Comparison of ENCODE assay signal across 18 mouse cellular contexts in genomic region chr19:25022766-25023165, GRCm38 (mm10). TPM values are rescaled to one million over a fixed set of nuclear protein-coding genes. Genes with fewer than 3 reads are reported as not detected.
DNase-seq lines count a peak whose midpoint lies in the region; ATAC-seq and TF ChIP-seq lines count a peak whose summit lies in the region.
"Had no signal": no experiment of that assay in that cellular context is flagged by ENCODE, and none has a peak within 500 bp of the region (broad histone marks: within the 10 kb centered on the region; RNA-seq: fewer than 3 reads in every experiment).

No protein-coding gene starts in this region.

- H3K4me3 ChIP-seq in CH12.LX (replicated peaks in 1 of 3; ENCODE audit: low read depth in 2 of 3, low read length in 2 of 3, poor library complexity in 1 of 3) = no peak overlapping the region
- no peak overlapping the region for H3K4me3 ChIP-seq in heart, embryonic 11.5 days (ENCODE audit: low read depth, low read length)
- H3K4me3 ChIP-seq: embryonic facial prominence, embryonic 10.5 days; forebrain, embryonic 13.5 days; heart, embryonic 12.5 days; hindbrain, embryonic 10.5 days; intestine, embryonic 15.5 days had no signal

- no peak for TF ChIP-seq CTCF in CH12.LX (conservative IDR thresholded peaks at IDR 0.05 in 1 of 2, IDR thresholded peaks at IDR 0.05 in 1 of 2; ENCODE audit: low read depth in 2 of 2, low read length in 2 of 2)

- no peak overlapping the region for H3K9ac ChIP-seq in CH12.LX (ENCODE audit: insufficient read depth, low read depth)
- H3K9ac ChIP-seq in heart, embryonic 11.5 days (ENCODE audit: low read depth, low read length) = no peak overlapping the region
- H3K9ac ChIP-seq: forebrain, embryonic 13.5 days; forebrain, postnatal 0 days; heart, embryonic 12.5 days; hindbrain, embryonic 14.5 days; intestine, embryonic 15.5 days had no signal

- no peak for TF ChIP-seq POLR2A in CH12.LX (IDR thresholded peaks at IDR 0.05; ENCODE audit: low read depth, low read length)

- in situ Hi-C loops in CH12.LX (cut with MboI; ENCODE audit: low pct_ligation_motif_present, low pct_unique_long_range_greater_than_20kb, low sequenced_read_pairs) = no loop called here

- peak; percentile 34 for DNase-seq in thymus, postnatal 0 days (ENCODE audit: low spot score)
- no peak for DNase-seq in thymus, adult 18-20 months
- DNase-seq in 416B (ENCODE audit: low read depth) = peak; percentile 57
- no peak for DNase-seq in CH12.LX (ENCODE audit: extremely low read depth)
- DNase-seq in left cerebral cortex, adult 9 months (ENCODE audit: low spot score in 2 of 2) = no peak
- DNase-seq: adrenal gland, postnatal 10 days; B cell, adult 2 months; cerebellum, adult 2 months; cerebellum, postnatal 10 days; forebrain, postnatal 0 days; gastrocnemius, postnatal 14 days had no signal

- 82% methylated on average over 6 of the region's 6 CpGs for WGBS in heart, embryonic 11.5 days (ENCODE audit: insufficient replicate concordance)

- peaks cover 3 to 11% of the 10 kb centered on the region in 2 experiments; a peak in 3 of 4 replicates for H3K4me1 ChIP-seq in CH12.LX (ENCODE audit: control insufficient read depth in 1 of 2, insufficient read depth in 2 of 2)
- H3K4me1 ChIP-seq in heart, embryonic 11.5 days (ENCODE audit: control insufficient read depth, insufficient read depth, low read length) = no peaks in the 10 kb centered on the region
- H3K4me1 ChIP-seq: embryonic facial prominence, embryonic 10.5 days; forebrain, embryonic 13.5 days; heart, embryonic 12.5 days; hindbrain, embryonic 10.5 days; intestine, embryonic 15.5 days had no signal

- no peak overlapping the region for H3K4me2 ChIP-seq in CH12.LX (ENCODE audit: insufficient read depth, low read depth, poor library complexity, severe bottlenecking)
- no peak overlapping the region for H3K4me2 ChIP-seq in heart, embryonic 11.5 days
- H3K4me2 ChIP-seq: forebrain, embryonic 13.5 days; heart, embryonic 12.5 days; hindbrain, embryonic 14.5 days; intestine, embryonic 15.5 days had no signal

- TF ChIP-seq EP300 in CH12.LX (IDR thresholded peaks at IDR 0.05; ENCODE audit: low read length) = no peak

- no peak overlapping the region for H3K27ac ChIP-seq in CH12.LX (ENCODE audit: insufficient read depth, low read depth)
- H3K27ac ChIP-seq in heart, embryonic 11.5 days (ENCODE audit: low read depth, low read length) = no peak overlapping the region
- H3K27ac ChIP-seq: embryonic facial prominence, embryonic 10.5 days; forebrain, embryonic 13.5 days; hindbrain, embryonic 10.5 days; hindbrain, embryonic 14.5 days; intestine, embryonic 15.5 days had no signal

- H3K27me3 ChIP-seq in CH12.LX (replicated peaks) = no peaks in the 10 kb centered on the region
- no peaks in the 10 kb centered on the region for H3K27me3 ChIP-seq in heart, embryonic 11.5 days (ENCODE audit: control insufficient read depth, insufficient read depth, low read length)
- H3K27me3 ChIP-seq: forebrain, embryonic 13.5 days; heart, embryonic 12.5 days; intestine, embryonic 15.5 days had no signal

- ATAC-seq in heart, embryonic 11.5 days (replicated peaks; ENCODE audit: insufficient number of reproducible peaks, low FRiP score, low TSS enrichment) = no peak
- ATAC-seq: forebrain, embryonic 13.5 days; forebrain, postnatal 0 days; intestine, embryonic 15.5 days had no signal

- peak; percentile 5; the same call in 1 of the 2 replicates for TF ChIP-seq RAD21 in CH12.LX (IDR thresholded peaks at IDR 0.05; ENCODE audit: low read depth, low read length)

- dilution Hi-C loops in CH12.LX (cut with MboI; ENCODE audit: extremely low pct_ligation_motif_present, extremely low pct_unique_long_range_greater_than_20kb, low sequenced_read_pairs) = no loop called here

- H3K36me3 ChIP-seq in CH12.LX (replicated peaks in 1 of 2; ENCODE audit: control insufficient read depth in 1 of 2, insufficient read depth in 1 of 2, low read length in 1 of 2) = peaks cover 0 to 2% of the 10 kb centered on the region in 2 experiments
- H3K36me3 ChIP-seq in heart, embryonic 11.5 days (ENCODE audit: control insufficient read depth, insufficient read depth, low read length) = no peaks in the 10 kb centered on the region
- H3K36me3 ChIP-seq: embryonic facial prominence, embryonic 10.5 days; heart, embryonic 12.5 days; hindbrain, embryonic 10.5 days; intestine, embryonic 15.5 days had no signal

- H3K79me2 ChIP-seq in CH12.LX (replicated peaks; ENCODE audit: control insufficient read depth, extremely low read depth, insufficient read depth, poor library complexity, severe bottlenecking) = no peaks in the 10 kb centered on the region

- no peaks in the 10 kb centered on the region for H3K9me3 ChIP-seq in CH12.LX (replicated peaks; ENCODE audit: low read length)
- no peaks in the 10 kb centered on the region for H3K9me3 ChIP-seq in heart, embryonic 11.5 days (replicated peaks; ENCODE audit: control insufficient read depth, low read length)
- H3K9me3 ChIP-seq: embryonic facial prominence, embryonic 10.5 days; forebrain, embryonic 13.5 days; heart, embryonic 12.5 days; hindbrain, embryonic 10.5 days; intestine, embryonic 15.5 days had no signal

TF ChIP-seq in CH12.LX, 34 proteins besides CTCF, POLR2A, EP300 and RAD21:
- TF ChIP-seq USF1 (IDR thresholded peaks at IDR 0.05; ENCODE audit: low read depth, low read length) (no peak), KAT2A (IDR thresholded peaks at IDR 0.05; ENCODE audit: insufficient replicate concordance, low read length) (no peak), ELF1 (IDR thresholded peaks at IDR 0.05; ENCODE audit: low read depth, low read length) (no peak), HCFC1 (IDR thresholded peaks at IDR 0.05; ENCODE audit: low read depth, low read length) (no peak), CHD1 (IDR thresholded peaks at IDR 0.05; ENCODE audit: low read depth, low read length) (no peak), JUN (IDR thresholded peaks at IDR 0.05; ENCODE audit: insufficient read depth, low read depth, low read length) (no peak), RCOR1 (conservative IDR thresholded peaks at IDR 0.05; ENCODE audit: low read depth, low read length) (no peak), USF2 (conservative IDR thresholded peaks at IDR 0.05; ENCODE audit: low read depth, low read length) (no peak), ZKSCAN1 (IDR thresholded peaks at IDR 0.05; ENCODE audit: borderline replicate concordance, low read depth, low read length) (no peak), UBTF (IDR thresholded peaks at IDR 0.05; ENCODE audit: low read depth, low read length) (no peak), SMC3 (IDR thresholded peaks at IDR 0.05; ENCODE audit: low read depth, low read length) (no peak), GABPA (IDR thresholded peaks at IDR 0.05; ENCODE audit: insufficient replicate concordance, low read depth, low read length) (no peak)

RNA-seq across cellular contexts. Expression of gene Dock8, which starts 23.4 kb away (rescaled TPM):
- 66.7 and 80.1 TPM in 2 replicates for polyA plus RNA-seq in thymus, postnatal 0 days (2015; fragmentation: Nextera tagmentation; extraction: Ambion mirVana)
- total RNA-seq in CH12.LX (2012; rRNA removed) (22.4 and 26.4 TPM in 2 replicates), CH12.LX (2014; rRNA removed) (9.8 and 13.6 TPM in 2 replicates)
- 33.9 and 37.5 TPM in 2 replicates for polyA plus RNA-seq in CH12.LX (2012; ENCODE audit: insufficient read length, low read depth)
- 2.9 and 4.9 TPM in 2 replicates for polyA plus RNA-seq in heart, embryonic 11.5 days (2014; fragmentation: Nextera tagmentation; extraction: Ambion mirVana)

Comparison
In these comparisons a context has a peak if more than half of its experiments do, and no peak if none do; other contexts are left out.
1. DNase-seq: peak in thymus, postnatal 0 days (single experiment) and 416B (single experiment); none in thymus, adult 18-20 months (0 of 2), CH12.LX (single experiment) and left cerebral cortex, adult 9 months (0 of 2).